8 mouse cellular contexts compared by ENCODE assay signal in genomic region chr4:153357539-153358242, GRCm38 (mm10).
A peak's percentile ranks its signal among the peaks of the same experiment; 100 is the strongest.
DNase-seq lines count a peak whose midpoint lies in the region.

No protein-coding gene starts in this region.

- intact Hi-C loops in left cerebral cortex, postnatal 4 days (cut with DNase I): no loop called here

- DNase-seq in left cerebral cortex, postnatal 4 days: peak; percentile 36
- no peak for DNase-seq in left cerebral cortex, adult 9 months (ENCODE audit: low spot score in 2 of 2)
- peak; percentile 57 to 69 for DNase-seq in adrenal gland, postnatal 36 days
- DNase-seq in hindlimb bud, embryonic 11.5 days (ENCODE audit: extremely low spot score, low read depth, low spot score): peak; percentile 50
- peak; percentile 10 for DNase-seq in ovary, postnatal 36 days (ENCODE audit: low spot score)
- no peak for DNase-seq in B cell, adult 2 months
- DNase-seq in right cerebral cortex, adult 18-20 months: no peak
- no peak for DNase-seq in cerebellum, adult 18-20 months

Comparison
In these comparisons a context has a peak if more than half of its experiments do, and no peak if none do; other contexts are left out.
1. DNase-seq: peak in left cerebral cortex, postnatal 4 days (single experiment), adrenal gland, postnatal 36 days (2 of 2), hindlimb bud, embryonic 11.5 days (single experiment) and ovary, postnatal 36 days (single experiment); none in left cerebral cortex, adult 9 months (0 of 2), B cell, adult 2 months (0 of 2), right cerebral cortex, adult 18-20 months (single experiment) and cerebellum, adult 18-20 months (0 of 2).